Mouse (Mus musculus) frontal cortex, postnatal 25 days (tissue): ENCODE results near the gene 2010300C02Rik.
A peak's percentile ranks its signal among the peaks of the same experiment; 100 is the strongest.

Experiments
- DNase-seq, 2 experiments: peaks; one replicate each; pipeline ENCODE4 v3.0.0; 2022; ENCODE audit warnings: low spot score in 2 of 2

The 2010300C02Rik gene

GRCm38 (mm10) chr1:37711596-37712356 lies 8.1 kb downstream of the 2010300C02Rik start:
- DNase-seq, result no peak

- DNase-seq, result no peak
Measured at GRCm38 (mm10) chr1:37711082-37711481, 8.8 kb downstream of the 2010300C02Rik start.

- no peak for DNase-seq
Measured at GRCm38 (mm10) chr1:37709736-37710135, 10.1 kb downstream of the 2010300C02Rik start.

GRCm38 (mm10) chr1:37708270-37708955 lies 11.5 kb downstream of the 2010300C02Rik start:
- no peak for DNase-seq

GRCm38 (mm10) chr1:37702326-37702725 lies 17.6 kb downstream of the 2010300C02Rik start:
- DNase-seq, result no peak

GRCm38 (mm10) chr1:37698852-37699439 lies 20.9 kb downstream of the 2010300C02Rik start:
- no peak for DNase-seq

- no peak for DNase-seq
Measured at GRCm38 (mm10) chr1:37698186-37698839, 21.6 kb downstream of the 2010300C02Rik start.

- no peak for DNase-seq
Measured at GRCm38 (mm10) chr1:37696918-37697317, 23.0 kb downstream of the 2010300C02Rik start.

GRCm38 (mm10) chr1:37695732-37696131 lies 24.2 kb downstream of the 2010300C02Rik start:
- DNase-seq, result no peak

GRCm38 (mm10) chr1:37694417-37694816 lies 25.5 kb downstream of the 2010300C02Rik start:
- DNase-seq, result no peak

- no peak for DNase-seq
Measured at GRCm38 (mm10) chr1:37691179-37691578, 28.7 kb downstream of the 2010300C02Rik start.

GRCm38 (mm10) chr1:37690665-37691064 lies 29.2 kb downstream of the 2010300C02Rik start:
- no peak for DNase-seq

- DNase-seq, result no peak
Measured at GRCm38 (mm10) chr1:37689730-37690129, 30.2 kb downstream of the 2010300C02Rik start.

GRCm38 (mm10) chr1:37688351-37688750 lies 31.5 kb downstream of the 2010300C02Rik start:
- no peak for DNase-seq

GRCm38 (mm10) chr1:37687515-37687914 lies 32.4 kb downstream of the 2010300C02Rik start:
- no peak for DNase-seq

- peak in 1 of 2 experiments; percentile 20 for DNase-seq
Measured at GRCm38 (mm10) chr1:37686953-37687441, 32.9 kb downstream of the 2010300C02Rik start.

GRCm38 (mm10) chr1:37678327-37679123 lies 41.4 kb downstream of the 2010300C02Rik start:
- DNase-seq, result peak; percentile 79 to 84

GRCm38 (mm10) chr1:37676967-37677512 lies 42.8 kb downstream of the 2010300C02Rik start:
- peak in 1 of 2 experiments; percentile 24 for DNase-seq

GRCm38 (mm10) chr1:37675444-37675843 lies 44.4 kb downstream of the 2010300C02Rik start:
- no peak for DNase-seq

- no peak for DNase-seq
Measured at GRCm38 (mm10) chr1:37674266-37674665, 45.6 kb downstream of the 2010300C02Rik start.

GRCm38 (mm10) chr1:37671316-37671715 lies 48.6 kb downstream of the 2010300C02Rik start:
- no peak for DNase-seq
